Mouse (Mus musculus) neural tube, embryonic 15.5 days (tissue): ENCODE data around the gene Tbkbp1. TPM values are rescaled to one million over a fixed set of nuclear protein-coding genes. Genes with fewer than 3 reads are reported as not detected.

Experiments
- ATAC-seq: fragments of 200-750 bp; cut with Nextera tagmentation; 2 replicates; pipeline ENCODE4 v1.8.0; 2017; ENCODE audit warnings: mild to moderate bottlenecking, moderate TSS enrichment, moderate library complexity; ENCODE audit not compliant: low FRiP score
- H3K27ac ChIP-seq: fragments of 300-500 bp; sonication (generic); replicated peaks from 2 replicates; pipeline ENCODE4 v1.5.1; 2015; ENCODE audit warnings: mild to moderate bottlenecking, inconsistent platforms
- H3K27me3 ChIP-seq: fragments of 300-500 bp; sonication (generic); replicated peaks from 2 replicates; pipeline ENCODE4 v1.6.1; 2015; ENCODE audit warnings: inconsistent platforms
- H3K36me3 ChIP-seq: fragments of 300-500 bp; sonication (generic); 2 replicates; pipeline ENCODE4 v1.6.1; 2015; ENCODE audit warnings: inconsistent platforms
- H3K4me1 ChIP-seq: fragments of 300-500 bp; sonication (generic); 2 replicates; pipeline ENCODE4 v1.6.1; 2015; ENCODE audit warnings: inconsistent platforms
- H3K4me2 ChIP-seq: fragments of 300-500 bp; sonication (generic); 2 replicates; pipeline ENCODE4 v1.6.1; 2015; ENCODE audit warnings: inconsistent platforms, mild to moderate bottlenecking, moderate library complexity
- H3K4me3 ChIP-seq: fragments of 300-500 bp; sonication (generic); replicated peaks from 2 replicates; pipeline ENCODE4 v1.5.1; 2015; ENCODE audit warnings: mild to moderate bottlenecking, inconsistent platforms
- H3K9ac ChIP-seq: fragments of 300-500 bp; sonication (generic); replicated peaks from 2 replicates; pipeline ENCODE4 v1.6.1; 2015; ENCODE audit warnings: mild to moderate bottlenecking, inconsistent platforms
- H3K9me3 ChIP-seq: fragments of 300-500 bp; sonication (generic); replicated peaks from 2 replicates; pipeline ENCODE4 v1.6.1; 2016; ENCODE audit warnings: inconsistent platforms
- WGBS: fragments of 180-500 bp; shearing (Covaris S2); methylation state at CpG from one replicate; pipeline ENCODE4 v1.1.7; 2015; ENCODE audit warnings: mixed read lengths; 5-methylcytosine and 5-hydroxymethylcytosine counted together
- polyA plus RNA-seq: library from polyadenylated mRNA; unstranded; fragments of >200 nt; fragmentation: Nextera tagmentation; extraction: Ambion mirVana; gene quantifications from 2 replicates; pipeline ENCODE4 v1.2.1, GENCODE M21; 2015

The Tbkbp1 gene
- polyA plus RNA-seq, 1 experiment from 2014 or later, result 9.5 TPM

DNA sequence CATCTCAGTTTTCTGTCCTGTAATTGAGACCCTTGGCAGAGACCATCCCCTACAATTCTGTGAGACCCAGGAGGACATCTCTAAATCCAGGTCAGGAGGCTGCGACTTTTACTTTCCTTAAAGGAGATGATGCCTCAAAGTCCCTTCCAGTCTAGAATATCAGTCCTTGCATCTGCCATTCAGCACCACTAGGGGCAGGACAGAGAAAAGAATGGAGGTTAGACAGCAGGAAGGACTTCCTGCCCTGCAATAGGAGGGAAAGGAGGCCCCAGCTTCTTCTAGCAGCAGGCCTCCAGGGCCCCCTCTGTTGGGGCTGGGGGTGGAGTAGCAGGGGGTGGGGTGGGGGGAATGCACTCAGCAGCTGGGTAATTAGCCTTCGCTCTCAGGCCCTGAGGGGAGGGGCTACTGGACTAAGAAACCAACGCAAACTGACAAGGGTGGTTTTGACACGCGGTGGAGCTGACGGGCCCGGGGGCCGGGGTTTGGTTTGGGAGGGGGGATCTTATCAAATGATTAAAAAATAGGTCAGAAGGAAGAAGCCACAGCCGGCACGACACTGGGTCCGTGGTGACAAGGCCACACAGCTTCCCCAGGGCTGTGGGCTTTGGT is 27.9 kb downstream of the Tbkbp1 start:
- Histone ChIP-seq H3K9me3 (no peaks in the 10 kb centered on the region), H3K9ac (no peak overlapping the region), H3K4me1 (peaks cover 20% of the 10 kb centered on the region), H3K27me3 (peaks cover 15% of the 10 kb centered on the region), H3K27ac (no peak overlapping the region), H3K4me3 (no peak overlapping the region), H3K36me3 (no peaks in the 10 kb centered on the region), H3K4me2 (no peak overlapping the region)
- no peak for ATAC-seq
- 19% methylated on average over 11 of the region's 11 CpGs for WGBS

DNA sequence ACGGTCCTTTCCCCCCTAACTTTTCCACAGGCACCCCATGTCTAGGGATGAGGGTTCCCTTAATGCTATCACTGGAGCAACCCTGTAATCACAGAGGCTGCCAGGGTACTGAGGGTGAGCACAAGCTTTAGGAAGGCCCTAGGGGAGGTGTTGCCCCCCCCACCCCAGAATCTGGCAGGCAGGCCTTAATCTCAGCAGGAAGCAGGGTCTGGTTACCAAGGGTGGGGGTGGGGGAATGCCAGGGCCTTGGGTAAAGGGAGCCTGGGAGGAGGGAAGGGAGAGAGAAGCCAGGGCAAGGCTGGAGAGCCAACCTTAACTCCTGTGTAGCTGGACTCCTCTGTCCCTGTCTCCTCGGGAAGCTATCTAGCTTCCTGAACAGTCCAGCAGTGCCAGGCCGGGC is 30.7 kb downstream of the Tbkbp1 start:
- Histone ChIP-seq H3K4me3 (no peak overlapping the region), H3K27me3 (peaks cover 35% of the 10 kb centered on the region), H3K9ac (no peak overlapping the region), H3K27ac (no peak overlapping the region), H3K4me1 (peaks cover 4% of the 10 kb centered on the region; the same call in 1 of the 2 replicates), H3K4me2 (no peak overlapping the region), H3K36me3 (no peaks in the 10 kb centered on the region), H3K9me3 (no peaks in the 10 kb centered on the region)
- no peak for ATAC-seq
- 63% methylated on average over 3 of the region's 3 CpGs for WGBS

DNA sequence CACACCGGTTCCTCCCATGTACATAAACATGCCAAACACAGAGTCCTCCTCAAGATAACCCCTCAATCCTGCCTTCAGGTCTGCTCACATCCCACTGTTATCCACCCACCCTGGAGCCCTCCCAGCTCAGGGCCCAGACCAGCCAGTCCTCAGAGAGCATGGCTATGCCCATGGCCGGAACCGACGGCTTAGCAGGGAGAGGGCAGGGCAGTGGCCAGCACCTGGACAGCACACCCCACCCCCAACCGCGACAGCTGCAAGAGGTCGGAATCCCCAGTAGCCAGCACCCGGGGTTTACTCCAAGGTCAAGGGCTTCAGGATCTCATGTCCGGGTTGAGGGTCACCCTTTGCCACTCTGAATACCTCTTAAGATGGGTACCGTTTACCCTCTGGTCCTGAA is 31.1 kb downstream of the Tbkbp1 start:
- Histone ChIP-seq H3K27ac (no peak overlapping the region), H3K9me3 (no peaks in the 10 kb centered on the region), H3K36me3 (no peaks in the 10 kb centered on the region), H3K4me2 (no peak overlapping the region), H3K9ac (no peak overlapping the region), H3K4me3 (no peak overlapping the region), H3K27me3 (peaks cover 39% of the 10 kb centered on the region), H3K4me1 (peaks cover 6% of the 10 kb centered on the region)
- WGBS, result 63% methylated on average over 10 of the region's 10 CpGs
- ATAC-seq, result no peak

DNA sequence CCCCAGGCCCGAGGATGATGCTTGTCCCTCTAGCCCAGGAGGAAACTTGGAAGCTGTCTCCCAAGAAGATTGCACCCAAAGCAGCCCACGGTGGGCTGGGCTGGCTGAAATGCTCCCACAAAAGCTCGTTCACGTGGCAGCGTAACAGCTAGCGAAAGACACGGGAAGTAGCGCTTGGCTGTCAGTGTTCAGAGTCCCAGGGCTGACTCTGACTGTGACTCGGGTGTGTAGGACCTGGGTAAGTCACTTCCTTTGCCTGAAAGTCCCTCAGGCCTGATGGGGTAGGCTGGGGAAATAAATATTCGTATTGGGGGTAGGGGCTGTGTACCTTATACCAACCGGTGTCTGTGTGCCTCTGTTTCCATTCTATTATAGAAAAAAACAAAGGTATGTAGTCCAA is 35.5 kb downstream of the Tbkbp1 start:
- no peaks in the 10 kb centered on the region for H3K9me3 ChIP-seq
- H3K9ac ChIP-seq, result no peak overlapping the region
- no peak for ATAC-seq
- WGBS, result 10% methylated on average over 11 of the region's 11 CpGs
- H3K4me3 ChIP-seq, result 0 out of 2 replicates have a peak overlapping the region, but pooled peaks have one; percentile 35
- no peaks in the 10 kb centered on the region for H3K36me3 ChIP-seq
- H3K4me2 ChIP-seq, result peak overlapping the region; percentile 68; the same call in 1 of the 2 replicates
- no peak overlapping the region for H3K27ac ChIP-seq
- peaks cover 13% of the 10 kb centered on the region for H3K4me1 ChIP-seq
- peaks cover 71% of the 10 kb centered on the region for H3K27me3 ChIP-seq

DNA sequence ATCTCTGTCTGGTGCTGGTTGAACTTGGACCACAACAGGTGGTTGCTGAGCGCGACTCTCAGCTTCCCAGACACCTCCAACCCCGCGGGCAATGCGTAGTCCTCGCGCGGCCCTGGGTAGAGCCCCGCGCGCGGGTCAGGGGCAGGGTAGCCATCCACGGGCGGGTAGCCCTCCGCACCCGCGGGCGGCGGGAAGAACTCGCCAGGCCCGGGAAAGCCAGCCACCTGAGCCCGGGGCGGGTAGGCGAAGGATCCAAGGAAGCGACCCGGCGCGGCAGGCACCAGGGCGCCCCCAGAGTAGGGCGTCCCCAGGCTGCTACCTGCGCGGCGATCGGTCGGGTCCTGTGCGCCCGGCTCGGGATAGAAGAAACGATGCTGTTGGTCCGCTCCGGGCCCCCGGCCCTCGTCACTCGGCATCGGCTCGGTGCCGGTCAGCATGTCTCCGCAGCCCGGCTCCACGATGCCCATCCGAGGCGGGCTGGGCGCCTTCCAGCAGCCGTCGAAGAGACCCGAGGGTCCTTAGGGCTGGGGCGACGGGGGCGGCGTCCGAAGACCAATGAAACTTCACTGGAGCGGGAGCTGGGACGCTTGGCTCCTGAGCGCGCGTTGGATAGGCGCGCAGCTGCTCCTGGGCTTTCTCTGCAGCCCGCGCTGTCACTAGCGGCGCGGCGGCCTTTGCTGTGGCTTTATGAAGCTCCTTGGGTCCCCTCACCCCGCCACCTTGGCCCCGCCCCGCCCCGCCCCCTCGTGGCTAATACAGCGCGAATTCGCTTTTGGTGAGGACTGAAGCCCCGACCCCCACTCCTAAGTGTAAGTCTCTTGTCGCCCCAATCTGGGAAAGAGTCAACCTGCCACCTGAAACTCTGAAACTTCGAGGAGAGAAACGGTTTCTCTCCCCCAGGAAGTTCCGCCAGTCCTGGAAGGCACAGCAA is 36.4 kb downstream of the Tbkbp1 start, which contains the start of gene Tbx21:
TSS of gene Tbx21 (minus strand) at position 661 of the 931 bp plus-strand sequence.
- Histone ChIP-seq H3K9ac (no peak within 1 kb of the TSS), H3K9me3 (no peaks in the 10 kb centered on the region)

DNA sequence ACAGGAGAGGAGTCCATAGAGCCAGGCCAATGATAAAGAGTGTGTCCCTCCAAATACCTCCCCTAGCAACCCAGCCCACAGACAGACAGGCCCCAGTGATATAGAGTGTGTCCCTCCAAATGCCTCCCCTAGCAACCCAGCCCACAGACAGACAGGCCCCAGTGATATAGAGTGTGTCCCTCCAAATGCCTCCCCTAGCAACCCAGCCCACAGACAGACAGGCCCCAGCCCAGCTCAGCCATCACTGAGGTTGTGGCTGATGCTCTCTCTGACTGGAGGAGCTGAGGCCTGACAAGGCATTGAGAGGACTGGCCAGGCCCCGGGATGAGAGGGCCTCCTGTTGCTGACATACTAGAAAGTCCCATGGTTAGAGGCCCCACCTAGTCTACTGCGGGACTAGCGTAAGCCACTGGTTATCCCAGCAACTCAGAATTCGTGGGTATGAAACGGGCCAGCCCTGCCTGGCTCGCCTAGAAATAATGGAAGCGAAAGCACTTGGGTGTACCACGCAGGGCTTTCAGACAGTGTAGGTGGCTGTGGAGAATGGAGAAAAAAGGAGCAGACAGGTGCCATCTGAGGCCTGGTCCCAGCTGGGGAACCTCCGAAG is 38.7 kb downstream of the Tbkbp1 start:
- H3K4me2 ChIP-seq, result no peak overlapping the region
- ATAC-seq, result no peak
- whole genome bisulfite sequencing, result 81% methylated on average over 9 of the region's 9 CpGs
- no peak overlapping the region for H3K9ac ChIP-seq
- H3K27ac ChIP-seq, result no peak overlapping the region
- H3K4me3 ChIP-seq, result no peak overlapping the region
- peaks cover 13% of the 10 kb centered on the region for H3K4me1 ChIP-seq
- peaks cover 54% of the 10 kb centered on the region for H3K27me3 ChIP-seq
- no peaks in the 10 kb centered on the region for H3K36me3 ChIP-seq
- H3K9me3 ChIP-seq, result no peaks in the 10 kb centered on the region

More for the DNA sequence above, 36.4 kb downstream of the Tbkbp1 start, which contains the start of gene Tbx21:
- WGBS, result under 1% methylated on average over 86 of the region's 87 CpGs
- Histone ChIP-seq H3K36me3 (no peaks in the 10 kb centered on the region), H3K4me2 (peak within 1 kb of the TSS; percentile 68), H3K4me3 (peak within 1 kb of the TSS; percentile 35), H3K4me1 (peaks cover 13% of the 10 kb centered on the region), H3K27ac (no peak within 1 kb of the TSS), H3K27me3 (peaks cover 71% of the 10 kb centered on the region)
- ATAC-seq, result no peak

DNA sequence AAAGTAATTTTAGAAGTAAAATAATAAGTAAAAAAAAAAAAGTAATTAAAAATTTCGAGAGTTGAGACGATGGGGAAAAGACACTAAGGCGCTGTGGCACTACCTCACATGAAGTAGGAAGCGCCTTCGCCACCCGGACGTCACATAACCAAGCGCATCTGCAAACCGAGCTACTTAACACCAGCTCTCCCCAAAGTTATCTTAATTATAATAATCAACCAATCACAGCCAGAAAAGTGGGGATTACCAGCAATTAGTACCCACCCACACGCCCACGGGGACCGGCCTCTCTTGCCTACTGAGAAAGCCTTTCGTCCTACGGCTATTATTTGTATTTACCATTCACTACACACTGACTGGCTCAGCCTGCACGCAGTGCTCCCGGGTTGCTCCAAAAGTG is 42.3 kb downstream of the Tbkbp1 start:
- no peak overlapping the region for H3K9ac ChIP-seq
- H3K4me1 ChIP-seq, result no peaks in the 10 kb centered on the region
- H3K27ac ChIP-seq, result no peak overlapping the region
- no peak overlapping the region for H3K4me3 ChIP-seq
- no peak for ATAC-seq
- peaks cover 20% of the 10 kb centered on the region for H3K27me3 ChIP-seq
- no peak overlapping the region for H3K4me2 ChIP-seq
- 85% methylated on average over 16 of the region's 16 CpGs for WGBS
- H3K36me3 ChIP-seq, result no peaks in the 10 kb centered on the region
- H3K9me3 ChIP-seq, result no peaks in the 10 kb centered on the region

DNA sequence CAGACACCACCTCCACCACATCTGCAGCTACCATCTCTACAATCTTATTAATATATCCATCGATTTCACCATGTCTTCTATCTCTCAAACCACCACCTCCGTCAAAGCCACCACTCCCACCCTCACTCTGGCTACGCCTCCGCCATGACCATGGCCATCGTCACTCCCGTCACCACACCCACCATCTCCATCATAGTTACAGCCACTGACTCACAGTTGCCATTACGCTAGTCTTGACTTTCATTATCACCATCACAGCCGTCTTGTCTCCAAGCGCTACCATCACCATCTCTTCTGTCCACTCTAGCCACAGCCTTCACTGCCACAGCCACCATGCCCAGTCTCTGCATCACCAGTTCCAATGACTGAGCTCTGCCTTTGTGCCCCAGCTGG is 47.2 kb downstream of the Tbkbp1 start:
- no peak for ATAC-seq
- no peaks in the 10 kb centered on the region for H3K9me3 ChIP-seq
- H3K4me2 ChIP-seq, result no peak overlapping the region
- no peak overlapping the region for H3K27ac ChIP-seq
- no peaks in the 10 kb centered on the region for H3K36me3 ChIP-seq
- no peaks in the 10 kb centered on the region for H3K4me1 ChIP-seq
- H3K9ac ChIP-seq, result no peak overlapping the region
- H3K4me3 ChIP-seq, result no peak overlapping the region
- WGBS, result 96% methylated on average over 9 of the region's 9 CpGs
- H3K27me3 ChIP-seq, result peaks cover 11% of the 10 kb centered on the region

DNA sequence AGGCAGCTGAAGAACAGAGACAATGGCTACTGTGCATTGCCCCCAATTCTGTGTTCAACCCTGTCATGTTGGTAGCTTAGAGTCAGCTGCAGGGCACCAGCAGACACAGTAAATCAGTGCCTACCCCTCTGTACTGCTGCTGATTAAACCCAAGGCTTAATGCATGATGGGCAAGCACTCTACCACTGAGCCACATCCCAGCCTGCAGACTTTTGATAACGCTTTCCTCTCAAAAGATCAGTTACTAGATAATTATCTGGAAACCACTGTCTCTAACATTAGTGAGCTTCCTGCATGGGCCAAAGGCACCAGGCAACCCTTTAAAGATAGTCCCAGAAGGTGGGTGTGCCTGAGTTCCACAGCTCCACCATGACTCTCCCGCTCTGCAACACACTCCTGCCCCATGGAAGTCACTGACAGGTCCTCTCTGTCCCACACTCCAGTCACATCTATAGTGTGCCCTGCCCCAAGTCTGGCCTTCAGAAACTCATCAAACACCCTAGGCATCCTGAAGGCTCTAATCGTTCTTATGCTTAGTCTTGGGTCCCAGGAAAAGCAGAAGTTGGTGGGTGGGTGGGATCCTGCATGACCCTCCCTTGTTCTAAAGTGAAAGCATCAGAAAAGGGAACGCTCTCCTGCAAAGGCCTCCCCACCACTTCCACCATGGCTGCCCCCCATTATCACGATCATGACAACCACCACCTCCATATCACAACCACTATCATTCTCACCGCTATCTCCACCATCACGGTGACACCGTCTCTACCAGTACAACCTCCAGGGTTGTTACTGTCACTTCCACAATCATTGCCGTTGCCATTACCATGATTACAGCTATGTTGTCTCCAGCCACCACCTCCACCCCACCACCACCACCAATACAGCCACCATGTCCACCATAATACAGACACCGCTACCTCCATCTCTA is 47.9 kb downstream of the Tbkbp1 start:
- H3K27ac ChIP-seq, result no peak overlapping the region
- H3K36me3 ChIP-seq, result no peaks in the 10 kb centered on the region
- H3K27me3 ChIP-seq, result peaks cover 17% of the 10 kb centered on the region
- no peaks in the 10 kb centered on the region for H3K9me3 ChIP-seq
- H3K9ac ChIP-seq, result no peak overlapping the region
- 94% methylated on average over 10 of the region's 10 CpGs for WGBS
- no peak overlapping the region for H3K4me2 ChIP-seq
- no peak for ATAC-seq
- H3K4me3 ChIP-seq, result no peak overlapping the region
- H3K4me1 ChIP-seq, result no peaks in the 10 kb centered on the region

DNA sequence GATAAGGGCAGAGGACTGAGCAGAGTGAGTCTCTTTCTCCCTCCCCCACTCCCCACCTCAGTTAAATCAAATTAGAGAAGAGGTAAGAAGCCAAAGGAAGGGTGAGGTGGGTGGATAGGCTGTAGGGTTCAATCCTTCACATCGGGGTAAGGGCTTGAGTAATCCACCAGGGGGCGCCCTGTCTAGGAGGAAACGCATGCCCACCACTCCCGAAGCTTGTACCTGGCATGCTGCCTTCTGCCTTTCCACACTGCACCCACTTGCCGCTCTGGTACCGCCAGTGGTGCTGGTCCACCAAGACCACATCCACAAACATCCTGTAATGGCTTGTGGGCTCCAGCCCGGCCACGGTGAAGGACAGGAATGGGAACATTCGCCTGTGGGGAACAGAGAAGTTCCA is 49.6 kb downstream of the Tbkbp1 start:
- peaks cover 29% of the 10 kb centered on the region for H3K27me3 ChIP-seq
- 20% methylated on average over 9 of the region's 9 CpGs for WGBS
- no peaks in the 10 kb centered on the region for H3K4me1 ChIP-seq
- no peaks in the 10 kb centered on the region for H3K36me3 ChIP-seq
- no peak overlapping the region for H3K4me2 ChIP-seq
- H3K9me3 ChIP-seq, result no peaks in the 10 kb centered on the region
- H3K4me3 ChIP-seq, result no peak overlapping the region
- no peak overlapping the region for H3K27ac ChIP-seq
- no peak for ATAC-seq
- H3K9ac ChIP-seq, result no peak overlapping the region

DNA sequence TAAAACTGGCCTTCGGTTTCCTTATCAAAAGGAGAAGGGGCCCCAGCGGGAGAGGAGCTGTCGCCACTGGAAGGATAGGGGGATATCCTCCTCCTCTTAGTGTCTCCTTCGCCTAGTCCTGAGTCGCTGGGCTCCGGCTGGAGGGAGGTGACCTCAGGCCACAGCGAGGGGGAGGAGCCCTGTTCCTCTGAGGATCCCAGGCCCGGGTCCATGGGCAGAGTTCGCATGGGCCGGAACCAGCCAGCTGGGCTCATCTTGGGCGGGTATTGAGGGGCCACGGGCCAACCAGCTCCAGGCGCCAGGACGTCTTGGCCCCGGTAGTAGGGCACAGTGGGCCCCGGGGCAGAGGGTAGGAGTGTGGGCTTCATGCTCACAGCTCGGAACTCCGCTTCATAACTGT is 52.5 kb downstream of the Tbkbp1 start:
- no peak for ATAC-seq
- H3K4me2 ChIP-seq, result no peak overlapping the region
- peaks cover 29% of the 10 kb centered on the region for H3K27me3 ChIP-seq
- H3K4me3 ChIP-seq, result no peak overlapping the region
- H3K9me3 ChIP-seq, result no peaks in the 10 kb centered on the region
- H3K27ac ChIP-seq, result no peak overlapping the region
- no peak overlapping the region for H3K9ac ChIP-seq
- no peaks in the 10 kb centered on the region for H3K4me1 ChIP-seq
- 34% methylated on average over 18 of the region's 18 CpGs for WGBS
- no peaks in the 10 kb centered on the region for H3K36me3 ChIP-seq
